Mouse (Mus musculus): ENCODE measurements around the gene Cntd1. TPM values are rescaled to one million over a fixed set of nuclear protein-coding genes. Genes with fewer than 3 reads are reported as not detected.
"Not testable (repeated sequence)": the region's sequence is repeated elsewhere in the genome, so short reads cannot be mapped to it uniquely, and the experiment has no call there.

Gene Cntd1
- total RNA-seq, 2 experiments from 2014 or later: 0.29 to 0.56 TPM

DNA sequence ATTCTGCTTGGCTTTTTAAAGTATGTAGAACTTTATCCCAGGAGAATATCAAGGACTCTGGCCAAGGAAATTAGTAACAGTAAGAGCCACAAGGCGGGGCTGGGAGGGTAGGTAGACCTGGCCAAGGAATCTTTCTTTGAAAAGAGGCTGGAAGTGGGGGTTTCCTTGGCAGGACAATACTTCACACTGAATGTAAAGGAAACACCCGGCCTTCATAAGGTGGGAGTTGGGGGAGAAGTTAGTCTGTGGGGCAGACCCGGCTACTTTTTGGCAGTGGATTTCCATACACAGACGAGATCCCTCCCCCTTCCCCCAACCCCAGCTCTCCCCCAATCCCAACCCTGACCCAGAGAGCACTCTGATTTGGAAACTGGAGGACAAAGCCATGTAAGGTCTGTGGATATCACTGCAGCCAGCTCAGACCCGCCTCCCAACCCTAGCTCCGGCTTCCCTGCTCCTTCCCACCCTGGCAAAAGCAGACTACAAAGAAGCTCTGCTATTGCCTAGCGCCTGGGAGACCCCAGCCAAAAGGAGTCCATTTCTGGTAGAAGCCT, 51.6 kb downstream of the Cntd1 start, which contains the start of gene Aoc3:
Gene Aoc3, plus strand, starts transcription at position 235 of the 554 bp plus-strand sequence.
- no peak for DNase-seq (ENCODE audit: low spot score in 2 of 2)
- TF ChIP-seq CTCF (conservative IDR thresholded peaks at IDR 0.05): no peak
- Histone ChIP-seq H3K27ac (no peak within 1 kb of the TSS), H3K4me3 (no peak within 1 kb of the TSS)

DNA sequence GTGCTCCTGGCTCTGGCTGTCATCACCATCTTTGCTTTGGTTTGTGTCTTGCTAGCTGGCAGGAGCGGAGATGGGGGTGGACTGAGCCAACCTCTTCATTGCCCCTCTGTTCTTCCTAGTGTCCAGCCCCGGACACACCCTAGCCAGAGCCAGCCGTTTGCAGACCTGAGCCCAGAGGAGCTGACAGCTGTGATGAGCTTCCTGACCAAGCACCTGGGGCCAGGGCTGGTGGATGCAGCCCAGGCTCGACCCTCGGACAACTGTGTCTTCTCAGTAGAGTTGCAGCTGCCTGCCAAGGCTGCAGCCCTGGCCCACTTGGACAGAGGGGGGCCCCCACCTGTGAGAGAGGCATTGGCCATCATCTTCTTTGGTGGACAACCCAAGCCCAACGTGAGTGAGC, 52.1 kb downstream of the Cntd1 start:
- H3K27ac ChIP-seq; H3K4me3 ChIP-seq; DNase-seq (ENCODE audit: low spot score in 2 of 2): not testable (repeated sequence)

DNA sequence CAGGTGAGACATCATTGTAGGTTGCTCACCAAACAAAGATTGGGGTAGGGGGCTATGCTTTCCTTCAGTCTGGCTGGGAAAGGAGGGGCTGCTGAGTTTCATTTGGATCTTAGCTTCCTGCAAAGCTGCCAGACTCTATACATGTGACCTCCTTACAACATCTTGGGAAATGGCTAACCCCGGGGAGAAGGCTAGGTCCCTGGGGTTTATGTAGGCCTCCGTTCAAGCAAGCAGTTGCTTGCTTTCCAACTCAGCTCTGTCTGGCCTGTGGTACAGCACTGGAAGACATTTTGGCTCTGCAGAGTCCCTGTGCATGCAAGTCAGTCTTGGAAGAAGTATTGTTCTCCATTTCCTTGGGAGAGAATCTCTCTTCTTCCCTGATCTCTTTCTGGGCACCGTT, 53.7 kb downstream of the Cntd1 start:
- H3K27ac ChIP-seq: no peak overlapping the region
- H3K4me3 ChIP-seq: no peak overlapping the region
- DNase-seq (ENCODE audit: low spot score in 2 of 2): no peak
- no peak for TF ChIP-seq CTCF (conservative IDR thresholded peaks at IDR 0.05)

DNA sequence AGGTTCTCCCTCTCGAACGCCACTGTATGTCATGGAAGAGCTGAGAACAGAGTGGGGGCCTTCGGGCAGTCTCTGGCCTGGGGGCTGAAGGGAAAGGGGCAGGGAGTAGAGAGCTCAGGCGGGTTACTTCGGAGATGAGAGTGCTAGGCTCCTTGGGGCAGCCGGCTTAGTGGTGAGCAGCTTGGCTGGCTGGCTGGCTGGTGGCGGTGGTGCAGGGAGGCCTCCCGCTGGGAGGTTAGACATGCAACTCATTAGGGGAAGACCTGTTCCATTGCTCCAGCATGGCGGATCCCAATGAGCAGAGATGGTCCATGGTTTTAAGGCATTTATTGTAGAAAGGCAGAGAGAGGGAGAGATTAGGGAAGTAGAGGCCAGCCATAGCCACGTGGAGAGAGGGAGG, 55.2 kb downstream of the Cntd1 start:
- TF ChIP-seq CTCF (conservative IDR thresholded peaks at IDR 0.05): no peak
- no peak for DNase-seq (ENCODE audit: low spot score in 2 of 2)
- Histone ChIP-seq H3K4me3 (no peak overlapping the region), H3K27ac (no peak overlapping the region)

DNA sequence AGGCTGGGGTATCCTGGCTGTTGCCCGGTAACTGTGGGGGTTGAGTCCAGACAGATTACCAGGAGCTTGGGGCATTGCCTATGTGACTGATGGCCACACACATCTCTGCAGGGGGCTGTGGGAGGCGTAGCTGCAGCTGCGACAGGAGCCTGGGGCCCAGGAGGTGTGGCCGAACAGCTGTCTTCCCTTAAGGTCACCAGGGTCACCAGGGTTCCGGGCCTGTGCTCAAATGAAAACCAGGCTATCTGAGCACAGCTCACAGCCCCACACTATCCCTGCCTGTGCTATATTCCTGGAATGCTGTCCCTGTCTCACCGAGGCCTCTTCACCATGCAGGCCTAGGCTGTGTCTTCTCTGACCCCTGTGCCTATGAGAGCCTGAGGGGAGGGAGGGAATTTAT, 55.7 kb downstream of the Cntd1 start:
- no peak for DNase-seq (ENCODE audit: low spot score in 2 of 2)
- TF ChIP-seq CTCF (conservative IDR thresholded peaks at IDR 0.05): no peak
- H3K4me3 ChIP-seq: no peak overlapping the region

DNA sequence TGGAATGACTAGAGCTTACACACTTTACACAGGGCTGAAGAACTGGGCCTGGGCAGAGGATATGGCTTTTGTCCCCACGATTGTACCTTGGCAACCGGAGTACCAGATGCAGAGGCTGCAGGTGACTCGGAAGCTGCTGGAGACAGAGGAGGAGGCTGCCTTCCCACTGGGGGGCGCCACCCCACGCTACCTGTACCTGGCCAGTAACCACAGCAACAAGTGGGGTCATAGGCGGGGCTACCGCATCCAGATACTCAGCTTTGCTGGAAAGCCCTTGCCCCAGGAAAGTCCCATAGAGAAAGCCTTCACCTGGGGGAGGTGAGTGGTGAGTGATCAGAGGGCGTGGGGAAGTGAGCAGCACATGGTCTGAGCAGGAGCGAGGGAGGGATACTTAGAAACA, 56.9 kb downstream of the Cntd1 start:
- peak; percentile 24; the same call in 1 of the 2 replicates for TF ChIP-seq CTCF (conservative IDR thresholded peaks at IDR 0.05)
- Histone ChIP-seq H3K4me3 (no peak overlapping the region), H3K27ac (no peak overlapping the region)
- DNase-seq (ENCODE audit: low spot score in 2 of 2): no peak

More for the DNA sequence above, 55.7 kb downstream of the Cntd1 start:
- no peak overlapping the region for H3K27ac ChIP-seq

DNA sequence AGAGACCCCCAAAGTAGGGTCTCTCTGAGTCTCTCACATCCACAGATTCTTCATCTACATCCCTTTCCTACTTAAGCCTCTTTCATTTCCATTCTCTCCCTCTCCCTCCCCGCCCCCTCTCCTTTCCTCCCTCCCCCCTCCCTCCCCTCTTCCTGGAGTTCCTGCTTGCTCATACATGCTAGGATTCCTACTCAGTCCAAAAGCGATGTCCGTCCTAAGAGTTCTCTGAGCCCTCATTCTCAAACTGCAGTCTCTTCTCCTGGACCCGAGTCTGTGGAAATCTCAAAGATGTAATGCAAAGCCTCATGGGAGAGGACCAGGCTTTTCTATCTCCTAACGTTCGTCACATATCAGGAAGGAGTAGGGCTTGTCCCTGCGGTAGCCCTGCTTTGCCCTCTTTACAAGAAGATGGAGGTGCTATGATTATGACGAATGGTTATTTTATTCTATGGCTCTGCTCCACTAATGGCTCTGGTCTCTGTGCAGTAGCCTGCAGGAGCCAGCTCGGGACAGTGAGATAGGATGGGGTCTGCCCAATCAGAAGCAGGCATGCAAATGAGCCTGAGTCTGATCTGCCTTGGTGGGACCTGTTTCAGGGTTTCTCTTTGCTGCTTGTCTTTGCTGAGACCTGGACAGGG, 59.4 kb downstream of the Cntd1 start:
- no peak overlapping the region for H3K27ac ChIP-seq
- H3K4me3 ChIP-seq: peak overlapping the region; percentile 41
- no peak for DNase-seq (ENCODE audit: low spot score in 2 of 2)
- TF ChIP-seq CTCF (conservative IDR thresholded peaks at IDR 0.05): no peak

Other genes starting within 250 kb of the Cntd1 start
- 1 to 10 TPM; 8.7 to 9.6 TPM for gene Naglu, start 209.0 kb upstream of the Cntd1 start, total RNA-seq (2021)
- under 1 TPM; 0.71 to 0.92 TPM for gene Hsd17b1, start 200.6 kb upstream of the Cntd1 start, total RNA-seq (2021)
- 10 to 100 TPM; 24.9 to 25.8 TPM for gene Coasy, start 196.4 kb upstream of the Cntd1 start, total RNA-seq (2021)
- 10 to 100 TPM; 40.0 to 41.1 TPM for gene Mlx, start 191.7 kb upstream of the Cntd1 start, total RNA-seq (2021)
- 1 to 10 TPM; 4.4 to 4.7 TPM for gene Psmc3ip, start 183.6 kb upstream of the Cntd1 start, total RNA-seq (2021)
- 10 to 100 TPM; 55.0 to 56.6 TPM for gene Retreg3, start 159.1 kb upstream of the Cntd1 start, total RNA-seq (2021)
- 10 to 100 TPM; 41.7 to 42.6 TPM for gene Tubg1, start 159.1 kb upstream of the Cntd1 start, total RNA-seq (2021)
- 10 to 100 TPM; 40.2 to 44.5 TPM for gene Tubg2, start 123.1 kb upstream of the Cntd1 start, total RNA-seq (2021)
- gene Cntnap1, start 108.5 kb upstream of the Cntd1 start, total RNA-seq (2021): 100 to 1,000 TPM; 169 to 171 TPM
- gene Plekhh3, start 107.7 kb upstream of the Cntd1 start, total RNA-seq (2021): 10 to 100 TPM; 14.5 to 15.4 TPM
- gene Ccr10, start 103.6 kb upstream of the Cntd1 start, total RNA-seq (2021): not detected
- gene Ezh1, start 52.5 kb upstream of the Cntd1 start, total RNA-seq (2021): 10 to 100 TPM; 73.6 to 81.8 TPM
- 10 to 100 TPM; 62.2 to 68.0 TPM for gene Ramp2, start 33.0 kb upstream of the Cntd1 start, total RNA-seq (2021)
- gene Vps25, start 25.3 kb upstream of the Cntd1 start, total RNA-seq (2021): 10 to 100 TPM; 68.8 to 69.4 TPM
- gene Wnk4, start 18.4 kb upstream of the Cntd1 start, total RNA-seq (2021): 10 to 100 TPM; 11.3 to 11.4 TPM
- 100 to 1,000 TPM in 1 of 2 experiments, 10 to 100 TPM in 1; 95.5 to 108 TPM for gene Coa3, start 102 bp downstream of the Cntd1 start, total RNA-seq (2021)
- gene Becn1, start 23.3 kb downstream of the Cntd1 start, total RNA-seq (2021): 100 to 1,000 TPM; 219 to 223 TPM
- gene Psme3, start 37.2 kb downstream of the Cntd1 start, total RNA-seq (2021): 100 to 1,000 TPM; 121 TPM
- 1 to 10 TPM; 6.8 to 7.5 TPM for gene Aoc2, start 46.1 kb downstream of the Cntd1 start, total RNA-seq (2021)
- under 1 TPM; 0.64 to 0.74 TPM for gene Aoc3, start 51.6 kb downstream of the Cntd1 start, total RNA-seq (2021)
- not detected for gene G6pc, start 88.5 kb downstream of the Cntd1 start, total RNA-seq (2021)
- 10 to 100 TPM; 47.2 to 51.2 TPM for gene Aarsd1, start 138.6 kb downstream of the Cntd1 start, total RNA-seq (2021)
- 1 to 10 TPM; 6.7 to 7.4 TPM for gene Gm27029, start 145.8 kb downstream of the Cntd1 start, total RNA-seq (2021)
- gene Rundc1, start 146.1 kb downstream of the Cntd1 start, total RNA-seq (2021): 10 to 100 TPM; 31.9 to 33.5 TPM
- 1 to 10 TPM in 1 of 2 experiments, under 1 TPM in 1; 0.71 to 2.0 TPM for gene Ptges3l, start 146.3 kb downstream of the Cntd1 start, total RNA-seq (2021)
- 10 to 100 TPM; 31.6 to 32.9 TPM for gene Rpl27, start 163.3 kb downstream of the Cntd1 start, total RNA-seq (2021)
- 1 to 10 TPM; 2.4 to 3.5 TPM for gene Ifi35, start 169.4 kb downstream of the Cntd1 start, total RNA-seq (2021)
- gene Rnd2, start 186.0 kb downstream of the Cntd1 start, total RNA-seq (2021): 100 to 1,000 TPM; 113 to 122 TPM
- 10 to 100 TPM; 25.3 to 27.7 TPM for gene Vat1, start 187.2 kb downstream of the Cntd1 start, total RNA-seq (2021)